Mouse (Mus musculus) urinary bladder, postnatal 25 days (tissue): ENCODE data around the gene Tm6sf2.
A peak's percentile ranks its signal among the peaks of the same experiment; 100 is the strongest.
"Not testable (repeated sequence)": the region's sequence is repeated elsewhere in the genome, so short reads cannot be mapped to it uniquely, and the experiment has no call there.

Experiments
- DNase-seq: peaks from one replicate; pipeline ENCODE4 v3.0.0; 2022; ENCODE audit warnings: low spot score

The Tm6sf2 gene

DNA sequence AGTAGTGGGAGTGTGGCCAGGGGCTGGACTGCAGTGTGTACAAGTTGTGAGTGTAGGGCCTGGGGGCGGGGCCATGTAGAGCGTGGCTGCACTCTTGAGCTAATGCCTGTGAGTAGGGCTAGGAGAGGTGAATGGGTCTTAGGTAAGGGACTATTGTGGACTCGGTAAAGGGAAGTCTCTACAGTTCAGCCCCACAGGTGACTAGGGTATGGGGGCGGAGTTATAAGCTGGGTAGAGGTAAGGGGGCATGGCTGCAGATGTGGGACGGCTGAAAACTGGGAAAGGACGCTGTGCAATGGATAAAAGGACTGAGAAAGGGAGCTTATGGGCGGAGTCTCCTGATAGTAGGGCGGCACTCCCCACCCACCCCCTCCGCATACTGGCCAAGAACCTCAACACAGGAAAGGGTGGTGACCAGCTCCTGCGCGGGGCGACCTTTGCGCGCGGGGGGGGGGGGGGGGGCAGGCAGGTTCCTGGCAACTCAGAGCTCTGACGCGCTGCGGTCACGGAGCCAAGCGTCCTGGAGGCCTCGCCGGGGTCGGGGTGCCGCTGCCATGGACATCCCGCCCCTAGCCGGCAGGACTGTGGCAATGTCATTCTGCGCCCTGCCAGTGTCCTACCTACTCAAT lies at the start of gene Tm6sf2:
Tm6sf2 (plus strand) TSS at position 484 of the 629 bp plus-strand sequence.
- no peak for DNase-seq

DNA sequence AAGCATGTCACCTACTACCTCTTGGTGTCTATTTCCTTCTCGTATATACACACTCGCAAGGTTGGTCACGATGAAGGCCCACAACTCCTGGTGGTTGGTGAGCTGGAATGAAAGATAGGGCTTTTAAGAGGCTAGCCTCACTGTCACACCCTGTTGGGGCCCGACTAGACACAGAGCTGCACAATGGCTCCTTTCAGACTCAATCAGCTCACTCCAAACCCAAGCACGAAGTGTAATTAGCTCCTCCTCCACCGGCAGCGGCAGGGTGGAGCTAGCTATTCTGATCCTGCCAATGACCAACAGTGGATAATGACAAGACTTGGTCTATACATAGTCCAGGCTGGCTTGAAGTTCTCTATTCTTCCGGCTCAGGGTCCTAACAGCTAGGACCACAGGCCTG lies 49.1 kb upstream of the Tm6sf2 start:
- no peak for DNase-seq

DNA sequence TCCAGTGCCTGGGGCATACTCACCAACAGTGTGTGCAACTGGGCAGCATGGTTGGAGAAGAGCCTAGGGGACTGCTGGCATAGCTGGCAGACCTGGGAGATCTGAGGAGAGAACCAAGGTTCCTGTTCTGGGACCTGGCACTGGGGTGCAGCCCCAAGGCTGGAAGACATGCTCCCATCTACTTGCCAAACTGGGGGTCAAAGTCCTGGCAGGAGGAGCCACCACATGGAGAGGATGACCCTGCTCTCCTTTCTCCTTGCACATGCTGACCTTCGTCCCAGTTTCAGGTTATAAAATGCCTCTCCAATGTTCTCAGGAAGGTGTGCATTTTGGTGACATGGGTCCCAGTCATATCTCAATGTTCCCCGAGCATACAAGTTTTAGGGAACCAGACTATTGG lies 46.6 kb upstream of the Tm6sf2 start:
- no peak for DNase-seq

DNA sequence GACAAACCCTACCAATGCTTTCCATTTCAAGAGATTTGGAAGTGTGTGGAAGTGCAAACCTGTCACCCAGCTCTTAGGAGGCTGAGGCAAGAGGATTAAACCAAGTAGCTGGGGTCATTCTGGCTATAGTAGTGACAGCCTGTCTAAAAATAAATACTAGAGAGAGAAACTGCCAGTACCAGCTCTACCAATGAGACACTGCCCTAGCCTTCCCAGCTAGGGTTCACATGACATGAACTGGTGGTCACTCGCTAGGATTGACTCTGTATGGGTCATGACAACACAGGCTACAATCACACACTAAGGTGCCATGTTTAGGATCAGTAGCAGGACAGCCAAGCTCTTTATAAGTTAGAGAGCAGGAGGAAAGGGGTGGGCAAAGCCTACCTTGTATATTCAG lies 42.5 kb upstream of the Tm6sf2 start:
- DNase-seq = no peak

DNA sequence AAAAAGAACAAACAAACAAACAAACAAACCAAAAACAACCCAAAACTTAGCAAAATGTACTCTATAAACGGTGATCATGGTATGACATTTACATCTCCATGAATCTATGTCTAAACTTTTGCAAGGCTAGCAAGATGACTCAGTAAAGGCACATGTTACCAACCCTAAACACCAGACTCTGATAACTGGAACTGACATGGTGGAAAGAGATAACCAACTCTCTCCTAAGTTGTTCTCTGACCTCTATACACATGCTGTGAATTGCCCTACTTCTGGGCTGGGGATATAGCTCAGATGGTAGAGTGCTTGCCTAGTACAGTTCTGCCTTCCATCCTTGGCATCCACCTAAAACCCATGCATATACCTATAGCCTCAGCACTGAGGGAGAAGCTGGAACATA lies 34.7 kb upstream of the Tm6sf2 start:
- no peak for DNase-seq

DNA sequence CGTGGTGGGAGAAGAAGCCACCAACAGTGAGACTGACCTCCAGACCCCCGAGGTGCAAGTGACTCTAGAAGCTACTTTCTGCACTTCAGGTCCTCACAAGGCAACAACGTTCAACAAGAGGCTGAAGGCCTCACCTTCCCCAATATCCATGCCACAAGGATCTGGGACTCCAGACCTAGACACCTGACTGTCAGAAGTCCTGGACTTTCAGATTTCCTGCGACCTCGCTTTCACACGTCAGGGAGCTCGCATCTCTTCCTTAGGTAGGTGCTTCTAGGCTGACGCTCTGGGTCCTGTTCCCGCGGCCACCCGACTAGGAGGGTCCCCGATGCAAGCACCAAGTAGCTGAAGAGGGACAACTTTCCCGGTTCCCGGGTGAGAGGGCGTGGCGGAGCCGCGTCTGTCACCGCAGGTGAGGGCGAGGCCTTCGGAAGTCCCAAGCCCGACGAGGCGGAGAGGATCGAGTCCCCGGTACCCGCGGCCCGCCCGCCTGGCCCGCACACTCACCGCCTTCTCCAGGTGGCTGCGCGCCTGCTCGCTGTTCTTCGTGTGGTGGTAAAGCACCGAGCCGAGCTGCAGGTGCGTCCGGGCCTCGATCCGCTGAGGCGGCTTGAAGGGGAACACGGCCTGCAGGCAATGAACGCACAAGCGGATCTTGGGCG lies 30.7 kb upstream of the Tm6sf2 start:
- peak; percentile 29 for DNase-seq

DNA sequence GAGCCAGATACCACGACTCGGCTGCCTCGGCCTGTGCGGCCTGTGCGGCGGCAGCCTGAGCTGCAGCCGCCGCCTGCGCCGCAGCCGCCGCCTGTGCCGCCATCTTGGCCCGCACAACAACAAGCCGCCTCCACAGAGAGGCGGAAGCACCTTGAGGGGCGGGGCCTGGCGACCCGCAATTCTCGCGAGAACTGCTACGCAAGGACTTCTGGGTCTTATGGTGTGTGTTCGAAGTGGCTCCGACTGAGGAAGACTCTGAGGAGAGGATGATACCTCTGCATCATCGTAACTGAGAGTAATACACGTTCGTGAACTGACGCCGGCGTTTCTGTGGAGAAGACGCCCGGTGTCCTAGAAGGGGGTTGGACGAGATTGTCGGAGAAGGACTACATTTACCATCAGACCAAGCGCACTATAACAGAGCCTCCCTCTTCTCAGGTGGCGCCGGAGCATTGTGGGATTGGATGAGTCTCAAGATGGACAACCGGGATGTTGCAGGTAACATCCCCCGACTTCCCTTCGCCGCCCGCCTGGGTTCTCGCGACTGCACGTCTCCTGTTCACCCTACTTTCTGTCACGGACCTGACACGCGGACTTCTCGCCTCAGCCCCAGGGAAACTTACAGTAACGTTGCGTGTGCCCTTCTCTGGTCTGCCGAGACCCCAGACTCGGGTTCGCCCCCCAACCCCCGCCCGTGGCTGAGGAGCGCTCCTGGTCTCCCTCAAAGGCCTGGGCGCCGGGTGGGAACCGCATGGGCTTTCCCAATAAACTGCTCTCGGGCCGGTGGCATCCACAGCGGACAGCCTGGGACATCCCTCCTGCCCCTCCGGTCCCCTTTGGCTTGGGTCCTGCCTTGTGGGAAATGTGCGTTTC lies 29.9 kb upstream of the Tm6sf2 start, which contains the start of the genes Mau2 and Sugp1:
Mau2 (minus strand) TSS at position 152 of the 873 bp plus-strand sequence.
Sugp1 (plus strand) TSS at position 231 of the 873 bp plus-strand sequence.
- DNase-seq = peak; percentile 96

DNA sequence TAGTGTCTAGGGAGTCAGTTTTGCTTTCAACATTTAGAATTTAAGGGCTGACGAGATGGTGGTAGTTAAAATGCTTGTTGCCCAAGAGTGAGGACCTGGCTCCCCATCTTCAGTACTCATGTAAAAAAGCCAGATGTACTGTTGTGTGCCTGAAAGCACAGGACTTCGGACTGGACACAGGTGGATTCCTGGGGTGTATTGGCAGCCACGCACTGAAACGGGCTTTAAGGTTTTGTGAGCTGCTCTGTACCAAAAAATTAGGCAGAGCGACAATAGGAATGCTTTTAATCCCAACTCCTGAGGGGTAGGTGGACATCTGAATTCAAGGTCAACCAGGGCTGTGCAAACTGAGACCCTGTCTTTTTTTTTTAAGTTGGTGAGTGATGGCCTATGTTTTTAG lies 28.7 kb upstream of the Tm6sf2 start:
- no peak for DNase-seq

DNA sequence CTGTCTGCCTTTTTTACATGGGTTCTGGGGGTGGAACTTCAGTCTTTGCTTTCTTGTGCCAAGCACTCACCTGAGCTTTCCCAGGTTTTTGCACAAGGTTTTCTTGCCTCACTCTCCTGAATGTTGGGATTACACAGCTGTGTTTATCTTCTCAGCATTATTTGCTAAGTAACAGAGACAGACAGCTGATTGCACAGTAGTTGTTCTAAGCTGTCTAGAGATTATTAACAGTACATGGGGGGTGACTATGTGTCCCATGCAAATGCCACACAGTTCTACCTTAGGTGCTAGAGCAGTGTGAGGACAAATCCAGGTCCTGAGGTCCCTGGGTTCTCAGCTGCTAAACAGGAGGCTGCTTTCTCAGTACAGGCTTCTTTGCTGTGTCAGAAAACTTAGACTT lies 23.1 kb upstream of the Tm6sf2 start:
- DNase-seq = no peak

DNA sequence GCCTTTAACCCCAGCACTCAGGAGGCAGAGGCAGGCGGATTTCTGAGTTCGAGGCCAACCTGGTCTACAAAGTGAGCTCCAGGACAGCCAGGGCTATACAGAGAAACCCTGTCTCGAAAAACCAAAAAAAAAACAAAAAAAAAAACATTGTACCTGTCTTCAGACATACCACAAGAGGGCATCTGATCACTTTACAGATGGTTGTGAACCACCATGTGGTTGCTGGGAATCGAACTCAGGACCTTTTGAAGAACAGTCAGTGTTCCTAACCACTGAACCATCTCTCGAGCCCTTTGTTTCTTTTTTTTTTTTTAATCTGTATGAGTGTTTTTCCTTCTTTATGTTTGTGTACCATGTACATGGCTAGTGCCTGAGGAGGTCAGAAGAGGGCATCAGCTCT lies 22.3 kb upstream of the Tm6sf2 start:
- not testable (repeated sequence) for DNase-seq

DNA sequence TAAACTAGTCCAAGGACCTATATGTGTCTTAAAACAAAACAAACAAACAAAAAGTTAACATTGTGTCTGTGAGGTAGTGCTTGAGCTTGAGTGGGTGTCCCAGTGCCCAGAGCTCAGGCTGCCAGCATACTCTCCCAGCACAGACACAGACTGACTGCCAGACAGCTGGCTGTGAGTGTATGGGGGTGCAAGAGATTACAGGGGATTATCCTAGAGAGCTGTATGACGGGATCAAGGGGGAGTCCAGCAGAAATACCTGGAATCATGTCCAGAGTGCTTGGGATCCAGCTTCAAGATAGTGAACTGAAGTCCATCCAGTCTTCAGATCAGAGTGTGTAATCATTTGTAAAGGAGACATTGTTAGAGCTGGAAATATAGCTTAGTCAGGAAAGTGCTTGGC lies 15.0 kb upstream of the Tm6sf2 start:
- DNase-seq = no peak

DNA sequence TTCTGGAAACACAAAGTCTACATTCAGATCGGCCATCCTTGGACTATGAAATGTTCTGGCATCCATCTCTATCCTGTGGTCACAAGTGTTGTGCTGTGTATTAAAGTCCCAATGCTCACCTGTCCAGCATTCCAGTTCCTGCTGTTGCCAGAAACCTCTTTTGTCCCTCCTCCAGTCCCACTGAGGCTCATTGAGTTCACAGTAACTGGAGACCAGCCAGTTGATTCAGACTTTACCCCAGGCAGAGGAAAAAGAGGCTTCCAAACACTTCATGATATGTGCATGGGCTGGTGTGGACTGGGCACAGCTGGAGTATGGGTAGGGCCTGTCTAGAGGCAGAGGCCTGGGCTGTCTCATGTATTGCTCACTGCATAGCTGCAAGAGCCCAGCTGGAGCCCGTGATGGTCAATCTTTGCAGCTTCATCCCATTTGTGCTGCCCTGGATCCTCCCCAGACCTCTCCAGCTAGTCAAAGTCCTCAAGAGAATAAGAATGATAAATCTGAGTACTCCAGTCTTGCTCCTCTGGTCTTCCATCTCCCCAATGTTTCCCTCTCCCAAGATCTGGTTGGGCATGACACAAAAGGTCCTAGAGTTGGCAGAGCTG lies 786 bp upstream of the Tm6sf2 start:
- DNase-seq = no peak

DNA sequence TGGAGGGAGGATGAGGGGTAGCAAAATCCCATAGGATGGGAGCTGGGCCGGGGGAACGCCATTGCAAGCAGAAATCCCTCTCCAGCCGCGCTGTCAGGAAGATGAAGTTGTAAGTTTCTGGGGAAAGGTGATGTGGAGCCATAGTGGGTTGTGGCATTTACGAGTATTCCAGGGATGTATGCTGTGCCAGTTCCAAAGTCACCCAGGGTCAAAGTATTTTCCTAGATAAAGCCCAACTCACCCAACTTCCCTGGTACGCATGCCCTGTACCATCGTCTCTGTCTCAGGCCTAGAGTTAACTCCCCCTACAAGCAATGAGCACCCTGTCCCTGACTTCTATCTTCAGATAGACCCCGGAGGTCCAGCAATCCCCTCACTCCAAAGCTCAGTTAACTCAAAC lies 396 bp downstream of the Tm6sf2 start:
- DNase-seq = no peak

DNA sequence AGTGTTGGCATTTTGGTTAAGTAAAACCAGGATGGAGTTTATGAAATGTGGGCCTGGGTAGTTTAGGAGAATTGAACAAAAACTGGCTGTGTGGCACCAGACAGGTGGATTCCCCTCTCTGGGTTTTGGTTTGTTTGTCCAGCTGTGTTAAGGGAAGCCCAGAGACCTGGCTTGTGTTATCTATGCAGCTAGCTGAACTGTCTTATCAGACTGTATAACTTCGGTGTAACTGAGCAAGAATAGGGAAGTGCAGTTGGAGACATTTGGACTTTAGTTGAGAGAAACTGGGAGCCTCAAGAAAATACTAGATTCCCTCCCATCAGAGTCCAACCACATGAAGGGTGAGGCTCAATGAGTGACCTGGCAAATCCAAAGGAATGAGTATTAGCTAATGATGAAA lies 958 bp downstream of the Tm6sf2 start:
- DNase-seq = no peak

DNA sequence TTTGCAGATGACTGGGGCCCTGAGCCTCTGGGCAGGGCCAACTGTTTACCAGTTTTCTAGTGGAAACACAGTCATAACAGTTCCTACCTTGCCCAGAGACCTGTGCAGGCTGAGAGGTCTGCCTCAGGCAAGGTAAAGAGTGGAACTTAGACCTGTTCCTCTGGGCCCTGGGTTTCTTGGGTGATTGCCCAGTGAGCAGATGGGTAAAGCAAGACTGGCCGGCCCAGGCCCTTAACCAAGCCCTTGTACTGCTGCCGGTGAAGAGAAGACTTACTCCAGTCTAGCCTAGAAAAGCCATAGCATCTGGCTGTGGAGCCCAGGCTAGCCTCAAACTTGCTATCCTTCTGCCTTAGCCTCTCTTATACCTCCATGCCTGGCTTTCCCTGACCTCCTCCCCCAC lies 9.3 kb downstream of the Tm6sf2 start:
- DNase-seq = no peak

DNA sequence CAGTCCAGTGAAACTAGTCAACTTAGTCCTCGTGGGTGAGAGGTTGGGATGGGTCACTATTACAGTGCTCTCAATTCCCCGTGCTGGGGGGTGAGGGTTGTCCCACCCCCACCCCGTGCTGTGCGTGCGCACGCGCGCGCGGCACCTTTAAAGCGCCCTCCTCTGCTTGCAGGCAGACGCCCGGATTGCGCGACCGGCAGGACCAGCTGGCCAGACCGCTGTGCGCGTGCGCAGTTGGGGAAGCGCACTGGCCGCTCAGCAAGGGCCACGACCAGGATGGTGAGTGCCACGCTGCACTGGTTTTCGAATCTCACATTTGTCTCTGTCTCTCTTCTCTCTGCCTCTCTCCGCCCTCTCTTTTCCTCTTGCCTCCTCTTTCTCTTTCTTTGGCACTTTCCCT lies 10.6 kb downstream of the Tm6sf2 start, which contains the start of gene Hapln4:
Hapln4 (plus strand) TSS at position 173 of the 400 bp plus-strand sequence.
- peak; percentile 19 for DNase-seq

DNA sequence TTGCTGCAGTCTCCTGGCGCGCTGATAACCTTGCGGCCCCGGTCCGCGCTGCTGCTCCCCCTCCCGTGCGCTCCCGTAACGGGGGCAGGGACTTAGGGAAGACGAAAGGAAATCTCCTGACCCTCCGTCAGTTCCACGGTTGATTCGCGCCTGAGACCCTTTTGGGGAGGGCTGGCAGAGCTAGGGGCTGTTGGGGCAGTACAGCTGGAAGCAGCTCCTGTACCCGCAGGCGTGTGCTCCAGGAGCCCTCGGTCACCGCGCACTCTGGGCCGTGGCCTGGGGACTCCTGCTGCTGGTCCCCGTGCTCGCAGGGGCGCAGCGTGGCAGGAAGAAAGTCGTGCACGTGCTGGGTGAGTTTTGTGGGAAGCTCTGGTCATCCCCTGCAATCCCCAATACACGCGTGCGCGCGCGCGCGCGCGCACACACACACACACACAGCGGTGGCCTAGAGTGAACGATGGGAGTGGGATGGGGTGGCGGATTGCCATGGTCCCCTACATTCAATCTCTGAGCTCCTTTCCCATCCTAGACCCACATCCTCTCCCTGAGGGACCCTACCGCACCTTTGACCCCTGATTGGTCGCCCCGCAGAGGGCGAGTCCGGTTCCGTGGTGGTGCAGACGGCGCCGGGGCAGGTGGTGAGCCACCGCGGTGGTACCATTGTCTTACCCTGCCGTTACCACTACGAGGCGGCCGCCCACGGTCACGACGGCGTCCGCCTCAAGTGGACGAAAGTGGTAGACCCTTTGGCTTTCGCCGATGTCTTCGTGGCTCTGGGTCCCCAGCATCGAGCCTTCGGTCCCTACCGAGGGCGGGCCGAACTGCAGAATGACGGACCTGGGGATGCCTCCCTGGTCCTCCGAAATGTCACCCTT lies 11.7 kb downstream of the Tm6sf2 start:
- DNase-seq = no peak

DNA sequence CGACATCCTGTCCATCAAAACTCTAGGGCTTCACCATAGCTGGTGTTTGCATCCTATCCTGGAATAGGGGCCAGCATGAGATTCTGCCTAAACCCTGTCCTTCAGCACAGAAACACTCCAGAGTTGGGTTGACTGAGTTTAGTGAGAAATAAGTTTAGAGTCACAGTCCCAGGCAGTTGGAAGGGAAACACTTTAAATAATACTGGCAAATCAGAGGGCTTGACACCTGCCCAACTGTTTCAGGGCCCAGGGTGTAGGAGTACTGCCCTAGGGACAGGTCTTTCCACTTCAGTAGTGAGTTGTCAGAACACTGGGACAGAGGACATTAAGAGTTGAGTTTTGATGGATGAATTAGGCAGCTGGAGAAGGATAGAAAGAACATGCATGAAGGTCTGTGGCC lies 13.4 kb downstream of the Tm6sf2 start:
- no peak for DNase-seq

DNA sequence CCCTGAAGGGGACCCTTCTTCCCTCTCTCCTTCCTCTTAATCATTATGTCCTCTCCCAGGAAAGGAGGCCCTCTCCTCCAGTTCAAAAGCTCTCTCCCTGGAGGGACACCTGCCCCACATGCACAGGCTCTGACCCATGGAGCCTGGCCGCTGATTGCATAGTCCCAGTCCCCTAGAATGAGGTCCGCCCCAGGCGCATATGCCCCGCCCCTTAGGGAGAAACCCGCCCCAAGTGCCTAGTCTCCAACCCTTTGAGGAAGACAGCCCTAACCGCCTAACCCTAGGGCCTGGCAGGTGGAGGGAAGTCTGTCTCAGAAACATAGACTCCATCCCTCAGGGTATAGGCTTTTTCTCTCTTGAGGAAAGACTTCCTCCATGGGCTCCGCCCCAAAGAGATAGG lies 14.5 kb downstream of the Tm6sf2 start:
- no peak for DNase-seq

DNA sequence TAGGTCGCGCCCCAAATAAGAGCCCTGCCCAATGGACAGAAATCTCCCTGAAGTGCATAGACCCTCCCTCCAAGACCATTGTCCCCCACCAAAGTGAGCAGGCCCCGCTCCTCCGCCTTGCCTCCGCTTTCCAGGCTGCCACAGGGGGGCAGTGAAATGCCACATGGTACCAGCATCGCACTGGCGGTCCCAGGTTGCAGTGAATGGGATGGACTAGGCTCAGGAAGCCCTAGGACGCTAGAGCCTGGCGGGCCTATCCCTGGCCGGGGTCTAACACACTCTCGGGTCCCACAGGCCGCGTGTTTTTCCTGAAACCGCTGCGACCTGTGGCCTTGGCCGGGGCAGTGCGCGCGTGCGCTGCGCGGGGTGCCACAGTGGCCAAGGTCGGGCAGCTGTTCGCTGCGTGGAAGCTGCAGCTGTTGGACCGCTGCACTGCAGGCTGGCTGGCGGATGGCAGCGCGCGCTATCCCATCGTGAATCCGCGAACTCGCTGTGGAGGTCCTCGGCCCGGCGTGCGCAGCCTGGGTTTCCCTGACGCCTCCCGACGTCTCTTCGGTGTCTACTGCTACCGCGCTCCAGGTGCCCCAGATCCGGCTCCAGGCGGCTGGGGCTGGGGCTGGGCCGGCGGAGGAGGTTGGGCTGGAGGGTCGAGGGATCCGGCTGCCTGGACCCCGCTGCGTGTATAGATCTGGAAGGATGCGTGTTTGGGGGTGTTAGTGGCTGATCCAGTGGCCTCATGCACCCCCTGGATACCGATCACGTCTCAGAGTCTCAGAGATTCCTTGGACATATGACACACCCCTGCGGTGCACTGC lies 15.3 kb downstream of the Tm6sf2 start:
- DNase-seq = no peak
